Mouse (Mus musculus) WW6 (cell line): ENCODE measurements around the gene Kti12.

Experiments used
- DNase-seq: peaks from one replicate; pipeline ENCODE4 v3.0.0-alpha.2; 2013; ENCODE audit warnings: low read depth, low spot score

Kti12 gene

GRCm38 (mm10) chr4:108869730-108870374, 22.3 kb downstream of the Kti12 start:
- DNase-seq, result peak; percentile 76

DNA sequence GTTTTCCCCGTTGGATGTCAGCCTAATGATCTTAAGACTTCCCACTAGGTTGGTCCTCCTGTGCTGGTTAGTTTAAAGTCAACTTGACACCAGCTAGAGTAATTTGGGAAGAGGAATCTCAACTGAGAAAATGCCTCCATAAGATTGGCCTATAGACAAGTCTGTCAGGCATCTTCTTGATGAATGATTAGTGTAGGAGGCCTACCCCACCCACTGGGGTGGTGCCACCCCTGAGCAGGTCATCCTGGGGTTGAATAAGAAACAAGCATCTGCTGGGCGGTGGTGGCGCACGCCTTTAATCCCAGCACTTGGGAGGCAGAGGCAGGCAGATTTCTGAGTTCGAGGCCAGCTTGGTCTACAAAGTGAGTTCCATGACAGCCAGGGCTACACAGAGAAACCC, 26.2 kb downstream of the Kti12 start:
- DNase-seq, result no peak

GRCm38 (mm10) chr4:108877901-108878300, 30.3 kb downstream of the Kti12 start:
- DNase-seq, result no peak

GRCm38 (mm10) chr4:108878963-108879822, 31.6 kb downstream of the Kti12 start, which contains the start of gene Rab3b:
TSS of gene Rab3b (plus strand) at chr4:108879063.
- DNase-seq, result peak; percentile 72

DNA sequence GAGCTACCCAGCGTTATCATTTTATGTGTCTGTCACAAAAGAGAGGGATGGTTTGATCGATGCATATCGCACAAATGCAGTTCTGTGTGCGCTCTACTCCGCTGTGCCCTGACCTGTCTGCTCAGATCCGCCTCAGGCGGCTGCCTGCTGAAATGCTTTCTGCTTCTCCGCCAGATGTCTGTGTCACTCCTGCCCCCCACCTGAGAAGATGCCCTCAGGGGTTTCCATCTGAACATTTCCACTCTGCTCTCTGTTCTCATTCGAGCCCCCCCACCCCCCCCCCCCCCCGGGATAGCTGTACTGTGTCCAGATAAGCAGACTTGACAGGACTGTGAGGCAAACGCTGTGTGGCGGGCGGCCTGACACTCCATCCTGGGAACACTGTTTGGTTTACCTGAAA, 36.2 kb downstream of the Kti12 start:
- no peak for DNase-seq

GRCm38 (mm10) chr4:108887456-108887855, 39.9 kb downstream of the Kti12 start:
- no peak for DNase-seq

DNA sequence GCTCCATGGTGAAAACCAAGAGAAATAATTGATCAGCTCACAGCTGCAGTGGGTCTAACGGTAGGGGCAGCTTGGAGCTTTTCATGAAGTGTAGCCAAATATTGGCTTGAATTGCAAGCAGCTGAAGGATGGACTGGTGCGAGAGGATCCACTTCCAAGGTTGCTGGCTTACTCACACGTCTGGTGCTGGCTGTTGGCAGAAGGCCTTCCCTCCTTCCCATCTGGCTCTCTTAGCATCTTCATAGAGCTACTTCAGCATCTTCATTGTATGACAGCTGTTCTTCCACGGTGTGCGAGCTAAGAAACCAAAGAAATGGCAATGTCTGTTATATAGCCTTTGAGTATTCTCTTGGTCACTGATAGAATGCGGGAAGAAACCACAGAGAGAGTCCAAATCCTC, 43.3 kb downstream of the Kti12 start:
- no peak for DNase-seq
